Mouse (Mus musculus) erythroblast, embryonic 14.5 days (primary cell): ENCODE results near the gene Slc22a16.

Experiments used
- GATA1 ChIP-seq: IDR thresholded peaks from 2 replicates; pipeline ENCODE4 v1.6.1; 2012; ENCODE audit warnings: low read length, inconsistent platforms, mixed read lengths
- TAL1 ChIP-seq: IDR thresholded peaks from 3 replicates; pipeline ENCODE4 v1.6.1; 2012; ENCODE audit warnings: low read length, inconsistent platforms, mixed read lengths

DNA sequence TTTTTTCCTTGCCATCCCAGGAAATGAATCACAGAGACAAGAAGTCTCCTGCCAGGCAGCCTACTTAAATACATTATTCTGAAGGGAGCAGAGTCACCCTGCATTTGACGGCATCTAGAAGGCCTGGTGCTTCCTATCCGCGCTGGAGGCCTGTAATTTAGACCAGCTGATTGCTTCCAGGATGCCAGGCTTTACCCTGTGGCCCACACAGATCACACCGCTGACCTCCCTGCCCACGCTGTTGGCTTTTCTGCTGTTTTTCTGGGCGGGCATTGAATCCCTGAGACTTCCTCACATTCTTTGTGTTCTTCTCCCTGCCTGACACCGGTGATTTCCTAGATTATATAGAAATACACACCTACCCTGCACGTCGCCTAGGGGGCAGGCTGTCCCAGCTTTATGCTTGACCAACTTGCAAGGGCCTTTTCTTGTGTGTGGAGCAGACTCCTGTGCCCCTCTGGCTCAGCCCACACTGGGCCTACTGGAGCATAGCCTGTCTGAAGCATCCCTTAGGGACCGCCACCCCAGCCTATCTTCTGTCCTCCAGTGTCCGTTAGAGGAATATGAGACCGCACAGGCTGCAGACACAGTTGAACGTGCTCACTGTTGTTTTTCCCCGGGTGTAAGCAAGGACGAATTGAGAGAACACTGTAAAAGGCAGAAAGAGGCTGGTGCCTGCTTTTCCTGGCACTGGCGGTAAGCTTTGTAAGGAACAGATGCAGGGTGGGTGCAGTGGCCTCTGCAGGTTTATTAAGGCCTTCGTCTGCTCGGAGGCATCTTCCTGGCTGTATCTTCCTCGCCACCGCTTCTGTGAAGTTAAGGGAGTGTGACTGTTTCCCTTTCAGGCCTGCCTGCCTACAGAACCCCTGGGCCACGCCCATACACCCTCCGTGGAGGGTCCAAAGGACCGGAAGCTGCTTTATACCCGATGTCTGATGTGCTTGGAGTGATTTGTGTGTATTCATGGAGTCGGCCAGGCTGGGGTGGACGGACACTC is 69.0 kb downstream of the Slc22a16 start:
- TF ChIP-seq GATA1, result no peak
- no peak for TF ChIP-seq TAL1
